Mouse (Mus musculus): ENCODE measurements around the gene Adat2.
A peak's percentile ranks its signal among the peaks of the same experiment; 100 is the strongest.

The Adat2 gene

GRCm38 (mm10) chr10:13552646-13553497 lies at the start of gene Adat2, which contains the start of gene Pex3:
Adat2 (plus strand) TSS chr10:13552894.
Pex3 (minus strand) TSS chr10:13553142.
- peak; percentile 94 for DNase-seq

GRCm38 (mm10) chr10:13521857-13522256 lies 30.8 kb upstream of the Adat2 start:
- no peak for DNase-seq

DNA sequence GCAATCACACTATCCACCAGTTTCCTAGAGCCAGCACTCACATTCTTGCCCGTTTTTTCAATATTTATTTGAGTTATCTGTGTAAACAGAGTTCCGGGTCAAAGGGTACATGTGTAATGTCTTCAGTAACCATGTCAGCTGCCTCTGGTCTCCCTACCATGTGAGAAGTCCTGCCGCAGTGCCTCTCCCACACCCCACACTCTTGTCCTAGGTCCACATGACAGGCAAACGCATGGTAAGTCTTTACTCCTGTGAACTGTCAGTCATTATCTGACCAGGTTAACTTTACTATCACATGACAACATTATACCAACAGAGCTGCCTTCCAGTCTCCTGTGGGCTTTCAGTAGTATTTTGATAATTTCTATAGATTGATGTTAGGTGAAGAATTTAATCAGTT lies 24.5 kb upstream of the Adat2 start:
- DNase-seq = no peak

- peak; percentile 14 to 28 for DNase-seq
These were observed 17.9 kb upstream of the Adat2 start for GRCm38 (mm10) chr10:13534751-13535150.

- DNase-seq = no peak
These were observed 16.0 kb upstream of the Adat2 start for GRCm38 (mm10) chr10:13536706-13537105.

GRCm38 (mm10) chr10:13539769-13540333 lies 12.8 kb upstream of the Adat2 start:
- no peak for DNase-seq

DNA sequence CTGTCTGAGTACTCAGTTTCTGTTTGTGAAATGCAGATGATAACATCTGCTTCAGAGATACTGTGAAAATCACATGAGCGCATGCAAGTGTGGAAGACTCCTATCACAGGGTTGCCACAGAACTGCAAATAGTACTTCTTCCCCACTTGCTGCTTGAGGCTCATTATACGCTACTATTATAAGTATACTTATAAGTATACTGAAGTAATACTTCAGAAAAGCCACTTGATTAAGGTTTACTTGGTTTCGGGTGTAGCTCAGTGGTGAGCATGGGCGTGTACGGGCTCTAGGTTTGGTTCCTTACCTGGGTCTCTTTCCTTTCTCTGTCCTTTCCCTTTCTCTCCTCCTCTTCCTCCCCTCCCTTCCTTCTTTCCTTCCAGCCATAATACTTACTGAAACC lies 11.0 kb upstream of the Adat2 start:
- DNase-seq = no peak

DNA sequence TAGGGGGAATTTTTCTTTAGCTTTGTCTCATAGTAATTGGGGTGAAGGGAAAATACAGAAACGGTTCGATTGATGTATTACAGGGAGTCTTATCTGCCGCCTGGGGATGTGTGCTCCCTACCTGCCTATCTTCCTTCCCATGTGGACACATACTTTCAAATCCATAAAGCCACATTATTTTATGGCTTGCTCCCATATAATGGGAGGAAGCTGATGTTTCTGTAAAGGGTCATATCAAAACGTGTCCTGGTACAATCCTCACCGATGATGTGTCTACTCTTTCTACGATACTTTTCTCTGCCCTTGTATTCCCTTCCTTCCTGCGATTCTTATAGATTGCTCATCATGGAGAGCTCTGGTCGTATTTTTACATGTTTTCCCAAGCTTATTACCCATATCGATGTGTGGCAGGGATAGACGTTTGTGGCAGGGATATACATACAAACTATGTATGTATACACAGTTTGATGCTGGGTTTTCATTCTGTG lies 848 bp downstream of the Adat2 start:
- DNase-seq = no peak

DNA sequence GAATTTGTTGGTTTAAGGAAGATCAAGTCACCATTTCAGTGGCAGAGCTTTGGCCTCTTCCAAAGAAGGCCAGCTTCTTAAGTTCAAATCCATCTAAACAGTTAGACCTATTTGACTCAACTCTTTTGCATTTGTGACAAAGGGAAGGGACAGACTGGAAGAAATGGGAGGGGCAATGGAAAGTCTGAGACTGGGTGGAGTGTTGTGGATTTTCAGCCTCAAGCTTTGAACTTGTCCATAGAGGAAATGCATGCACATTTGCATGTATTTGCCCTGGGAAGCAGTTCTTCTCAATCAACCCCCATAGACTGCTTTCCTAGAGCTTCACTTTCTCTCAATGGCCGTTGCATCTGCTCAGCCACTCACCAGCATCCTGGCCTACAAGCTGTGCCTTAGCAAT lies 1.6 kb downstream of the Adat2 start:
- no peak for DNase-seq

- DNase-seq = no peak
These were observed 7.5 kb downstream of the Adat2 start for GRCm38 (mm10) chr10:13560014-13560674.

DNA sequence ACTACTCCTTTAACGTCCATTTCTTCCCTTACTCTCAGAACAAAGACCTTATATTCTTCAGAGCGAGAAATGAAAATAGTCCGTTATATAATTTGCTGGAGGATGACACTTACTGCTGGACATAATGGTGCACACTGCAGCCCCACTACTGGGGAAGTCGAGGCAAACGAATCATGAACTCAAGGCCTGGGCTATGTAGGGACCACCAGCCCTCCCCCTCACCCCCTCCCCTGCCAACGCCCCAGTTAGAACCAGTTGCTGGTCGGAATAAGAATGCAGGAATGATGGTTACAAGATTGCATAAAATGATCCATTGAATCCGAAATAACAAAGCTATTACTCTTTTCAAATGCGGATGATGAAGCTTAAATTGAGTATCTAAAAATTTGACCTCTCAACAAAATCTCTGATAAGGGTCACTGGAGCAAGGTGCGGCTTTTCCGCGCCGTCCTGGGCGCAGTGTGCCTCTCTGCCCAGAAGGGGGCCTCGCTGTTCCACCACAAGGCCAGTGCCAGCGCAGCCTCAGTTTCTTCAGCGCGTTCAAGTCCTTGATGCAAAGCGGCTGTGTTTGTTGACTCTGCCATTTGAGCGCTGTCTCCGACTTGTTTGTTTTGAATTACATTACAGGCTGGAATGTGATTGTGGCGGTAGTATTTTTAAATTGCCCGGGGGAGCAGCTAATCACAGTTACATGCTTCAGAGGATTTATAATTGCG lies 11.8 kb downstream of the Adat2 start:
- DNase-seq = peak; percentile 88

DNA sequence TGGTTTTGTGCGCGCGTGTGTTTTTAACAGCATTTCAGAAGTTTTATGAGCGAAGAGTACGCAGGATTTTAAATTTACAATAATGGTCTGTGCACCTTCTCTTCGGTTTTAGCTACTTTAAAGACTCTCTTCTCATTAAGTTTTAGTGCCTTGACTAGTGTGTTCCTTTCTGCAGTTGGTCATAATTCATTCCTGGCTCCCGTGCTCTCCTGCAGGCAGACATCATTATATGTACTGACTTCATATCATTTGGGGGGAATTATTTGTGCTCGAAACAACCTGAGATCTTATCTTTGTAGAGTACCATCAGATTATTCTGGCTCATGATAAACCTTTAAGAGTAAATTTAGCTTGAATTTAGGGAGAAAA lies 12.4 kb downstream of the Adat2 start:
- no peak for DNase-seq

GRCm38 (mm10) chr10:13566393-13566792 lies 13.7 kb downstream of the Adat2 start:
- no peak for DNase-seq

DNA sequence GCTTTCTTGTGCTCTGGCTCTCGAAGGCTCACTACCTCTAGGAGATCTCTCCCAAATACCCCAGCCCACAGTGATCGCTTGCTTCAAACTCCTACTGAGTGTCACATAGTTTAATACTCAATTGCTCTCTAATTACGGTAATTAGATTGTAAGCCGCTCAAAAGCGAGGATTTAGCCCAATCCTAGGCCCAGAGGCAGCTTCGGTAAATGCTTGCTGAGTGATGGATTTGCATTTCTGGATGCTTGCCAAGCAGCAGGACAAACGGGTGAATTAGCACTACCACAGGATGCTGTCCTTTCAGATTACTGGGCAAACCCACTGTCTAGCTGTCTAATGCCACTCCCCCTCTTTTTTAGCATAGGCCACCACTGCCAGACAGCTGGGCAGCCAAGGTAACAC lies 17.1 kb downstream of the Adat2 start:
- peak in 1 of 2 experiments; percentile 36 for DNase-seq

GRCm38 (mm10) chr10:13570697-13571538 lies 18.2 kb downstream of the Adat2 start:
- no peak for DNase-seq

DNA sequence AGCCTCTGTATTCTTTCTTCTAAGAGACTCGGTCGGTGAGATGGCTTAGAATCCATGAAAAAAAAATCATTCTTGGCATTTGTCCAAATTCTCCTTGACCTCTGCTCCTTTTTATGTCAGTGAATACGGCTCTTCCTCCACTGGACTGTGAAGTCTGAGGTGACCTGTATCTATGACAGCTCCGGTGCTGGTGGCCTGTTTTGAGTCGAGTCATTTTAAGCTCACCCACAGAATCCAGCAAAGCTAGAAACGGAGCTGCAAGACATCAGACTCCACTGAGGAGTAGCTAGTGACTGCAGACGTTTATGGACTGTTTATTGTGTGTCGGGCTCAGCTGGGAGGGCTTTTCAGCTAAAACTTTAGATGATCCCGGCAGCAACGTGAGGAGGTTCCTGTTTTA lies 19.3 kb downstream of the Adat2 start:
- no peak for DNase-seq

DNA sequence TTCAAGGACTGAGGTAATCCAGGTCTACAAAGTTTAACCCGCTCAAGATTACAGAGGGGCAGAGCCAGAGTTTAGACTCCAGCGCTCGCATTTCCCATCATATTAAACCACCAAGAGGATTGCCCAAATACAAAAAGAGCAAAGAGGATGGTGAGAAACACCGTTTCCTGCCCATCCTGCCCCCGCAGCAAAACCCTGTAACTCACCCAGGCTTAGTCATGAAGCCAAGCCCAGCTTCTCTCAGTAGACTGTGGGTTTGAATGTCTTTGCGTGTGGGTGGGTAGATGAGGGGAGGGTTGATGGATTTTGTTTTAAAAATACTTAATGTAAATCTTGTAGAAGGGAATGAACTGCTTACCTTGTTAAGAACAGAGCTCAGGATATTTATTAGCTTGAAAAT lies 19.7 kb downstream of the Adat2 start:
- no peak for DNase-seq

DNA sequence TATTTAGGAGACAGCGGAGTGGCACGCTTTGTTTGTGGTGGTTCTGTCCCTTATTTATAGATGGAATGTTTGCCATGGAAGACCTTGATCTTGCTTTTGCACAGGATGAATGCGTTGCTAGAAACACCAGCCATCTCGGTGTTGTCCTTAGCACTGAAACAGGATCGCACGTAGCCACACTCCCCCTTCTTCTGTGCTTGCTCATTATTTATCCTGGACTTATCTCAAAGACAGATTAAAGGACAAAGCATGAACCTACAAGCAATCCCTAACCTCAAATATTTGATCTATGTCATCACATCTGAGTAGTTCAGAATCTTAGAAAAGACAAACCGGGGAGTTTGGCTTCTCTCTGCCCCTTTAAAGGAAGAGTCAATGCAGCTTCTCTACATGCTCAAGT lies 24.4 kb downstream of the Adat2 start:
- DNase-seq = no peak

GRCm38 (mm10) chr10:13587914-13588313 lies 35.2 kb downstream of the Adat2 start:
- no peak for DNase-seq

- DNase-seq = no peak
These were observed 39.5 kb downstream of the Adat2 start for GRCm38 (mm10) chr10:13592196-13592595.

GRCm38 (mm10) chr10:13593529-13593928 lies 40.8 kb downstream of the Adat2 start:
- no peak for DNase-seq

DNA sequence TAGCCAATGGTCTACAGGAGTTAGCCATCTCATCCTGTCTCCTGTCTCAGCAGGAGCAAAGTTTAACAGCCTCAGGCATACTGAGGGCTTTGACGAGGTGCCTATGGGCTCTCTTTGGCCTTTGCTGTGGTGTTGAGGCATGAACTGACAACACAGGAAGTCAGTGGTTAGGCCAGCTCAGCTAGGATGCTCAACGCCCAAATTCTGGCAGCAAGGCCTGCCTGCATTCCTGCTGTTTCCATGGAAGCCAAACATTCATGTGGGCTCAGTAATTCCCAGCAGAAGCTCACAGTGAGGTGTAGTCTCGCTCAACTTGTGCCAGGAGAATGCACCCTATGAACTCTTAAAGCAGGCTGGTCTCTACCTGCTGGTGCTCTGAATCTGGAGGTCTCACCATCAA lies 43.4 kb downstream of the Adat2 start:
- DNase-seq = peak in 1 of 2 experiments; percentile 7
